12 mouse cellular contexts compared by ENCODE assay signal in genomic region chr16:90995498-90995897, GRCm38 (mm10). TPM values are rescaled to one million over a fixed set of nuclear protein-coding genes. Genes with fewer than 3 reads are reported as not detected.
DNase-seq lines count a peak whose midpoint lies in the region; ATAC-seq lines count a peak whose summit lies in the region.
"Had no signal": no experiment of that assay in that cellular context is flagged by ENCODE, and none has a peak within 500 bp of the region (broad histone marks: within the 10 kb centered on the region; RNA-seq: fewer than 3 reads in every experiment).

No protein-coding gene starts in this region.

- H3K27ac ChIP-seq in heart, embryonic 12.5 days (ENCODE audit: poor library complexity, severe bottlenecking): no peak overlapping the region
- no peak overlapping the region for H3K27ac ChIP-seq in heart, embryonic 10.5 days
- peak overlapping the region; percentile 64 for H3K27ac ChIP-seq in liver, embryonic 16.5 days (ENCODE audit: low read length)
- H3K27ac ChIP-seq in midbrain, embryonic 14.5 days (replicated peaks; ENCODE audit: low read depth, low read length): no peak overlapping the region
- H3K27ac ChIP-seq: hindbrain, postnatal 0 days; neural tube, embryonic 15.5 days had no signal

- no peak overlapping the region for H3K4me3 ChIP-seq in heart, embryonic 12.5 days
- no peak overlapping the region for H3K4me3 ChIP-seq in heart, embryonic 10.5 days
- no peak overlapping the region for H3K4me3 ChIP-seq in liver, embryonic 16.5 days (ENCODE audit: low read depth, low read length)
- no peak overlapping the region for H3K4me3 ChIP-seq in midbrain, embryonic 14.5 days (replicated peaks; ENCODE audit: low read depth, low read length)
- H3K4me3 ChIP-seq: neural tube, embryonic 15.5 days had no signal

- peak overlapping the region; percentile 26; the same call in 1 of the 2 replicates for H3K4me2 ChIP-seq in heart, embryonic 12.5 days
- peak overlapping the region; percentile 38 for H3K4me2 ChIP-seq in liver, embryonic 16.5 days (ENCODE audit: low read depth, low read length)
- H3K4me2 ChIP-seq in midbrain, embryonic 14.5 days (ENCODE audit: low read length): no peak overlapping the region
- H3K4me2 ChIP-seq: neural tube, embryonic 15.5 days had no signal

- no peaks in the 10 kb centered on the region for H3K9me3 ChIP-seq in heart, embryonic 12.5 days (replicated peaks)
- H3K9me3 ChIP-seq in heart, embryonic 10.5 days: no peaks in the 10 kb centered on the region
- H3K9me3 ChIP-seq in liver, embryonic 16.5 days (replicated peaks; ENCODE audit: control insufficient read depth, low read length): no peaks in the 10 kb centered on the region
- no peaks in the 10 kb centered on the region for H3K9me3 ChIP-seq in midbrain, embryonic 14.5 days (ENCODE audit: control insufficient read depth, low read length)
- H3K9me3 ChIP-seq: neural tube, embryonic 15.5 days had no signal

- H3K9ac ChIP-seq in heart, embryonic 12.5 days: no peak overlapping the region
- H3K9ac ChIP-seq in liver, embryonic 16.5 days (ENCODE audit: low read depth, low read length): 0 out of 2 replicates have a peak overlapping the region, but pooled peaks have one; percentile 26
- H3K9ac ChIP-seq in midbrain, embryonic 14.5 days (replicated peaks; ENCODE audit: low read length): no peak overlapping the region
- H3K9ac ChIP-seq: neural tube, embryonic 15.5 days had no signal

- no peaks in the 10 kb centered on the region for H3K27me3 ChIP-seq in heart, embryonic 12.5 days (replicated peaks)
- no peaks in the 10 kb centered on the region for H3K27me3 ChIP-seq in heart, embryonic 10.5 days (ENCODE audit: insufficient read depth, poor library complexity, severe bottlenecking)
- no peaks in the 10 kb centered on the region for H3K27me3 ChIP-seq in liver, embryonic 16.5 days (ENCODE audit: control insufficient read depth, insufficient read depth, low read depth, low read length)
- H3K27me3 ChIP-seq in midbrain, embryonic 14.5 days (ENCODE audit: control insufficient read depth, insufficient read depth, low read length): no peaks in the 10 kb centered on the region
- H3K27me3 ChIP-seq: neural tube, embryonic 15.5 days had no signal

- no peak for DNase-seq in heart, embryonic 10.5 days (ENCODE audit: low spot score)
- peak; percentile 20 for DNase-seq in A20 (ENCODE audit: low read depth, low spot score)
- no peak for DNase-seq in gastrocnemius, postnatal 4 days (ENCODE audit: low spot score in 2 of 2)
- DNase-seq in adrenal gland, adult (ENCODE audit: inconsistent age in 2 of 2, low spot score in 1 of 2): no peak
- no peak for DNase-seq in midbrain, embryonic 14.5 days
- DNase-seq: right cerebral cortex, postnatal 25 days had no signal

- peaks cover 12% of the 10 kb centered on the region; the same call in 1 of the 2 replicates for H3K36me3 ChIP-seq in heart, embryonic 12.5 days
- H3K36me3 ChIP-seq in heart, embryonic 10.5 days: peaks cover 11% of the 10 kb centered on the region
- H3K36me3 ChIP-seq in liver, embryonic 16.5 days (ENCODE audit: control insufficient read depth, insufficient read depth): peaks cover 11% of the 10 kb centered on the region; the same call in 1 of the 2 replicates
- peaks cover 20% of the 10 kb centered on the region; the same call in 1 of the 2 replicates for H3K36me3 ChIP-seq in midbrain, embryonic 14.5 days (ENCODE audit: control insufficient read depth, insufficient read depth, low read length)

- WGBS in heart, embryonic 12.5 days: 68% methylated on average over 5 of the region's 5 CpGs
- WGBS in heart, embryonic 10.5 days: 70% methylated on average over 5 of the region's 5 CpGs
- 22% methylated on average over 5 of the region's 5 CpGs for whole genome bisulfite sequencing in liver, embryonic 16.5 days (ENCODE audit: insufficient replicate concordance)
- whole genome bisulfite sequencing in midbrain, embryonic 14.5 days: 82% methylated on average over 5 of the region's 5 CpGs

- ATAC-seq in heart, embryonic 12.5 days (ENCODE audit: insufficient number of reproducible peaks, low FRiP score): no peak
- 0 out of 2 replicates have a peak, but pooled peaks have one; percentile 49 for ATAC-seq in erythroid progenitor cell, adult 5-6 weeks (replicated peaks; ENCODE audit: low FRiP score, poor library complexity, severe bottlenecking)
- ATAC-seq in liver, embryonic 16.5 days (ENCODE audit: low read depth): no peak
- no peak for ATAC-seq in midbrain, embryonic 14.5 days (ENCODE audit: low FRiP score, low TSS enrichment)
- ATAC-seq: forebrain, embryonic 14.5 days; hindbrain, postnatal 0 days had no signal

- H3K4me1 ChIP-seq in heart, embryonic 12.5 days (replicated peaks): peaks cover 31% of the 10 kb centered on the region
- H3K4me1 ChIP-seq in heart, embryonic 10.5 days: peaks cover 31% of the 10 kb centered on the region
- peaks cover 13% of the 10 kb centered on the region for H3K4me1 ChIP-seq in liver, embryonic 16.5 days (ENCODE audit: control insufficient read depth, low read depth, low read length)
- H3K4me1 ChIP-seq in midbrain, embryonic 14.5 days (ENCODE audit: control insufficient read depth, insufficient read depth, low read length): no peaks in the 10 kb centered on the region

RNA-seq across cellular contexts. Expression of gene Synj1, which starts 15.6 kb away (rescaled TPM):
- polyA plus RNA-seq in heart, embryonic 12.5 days (2016; fragmentation: Nextera tagmentation; extraction: Ambion mirVana): 14.9 and 18.3 TPM in 2 replicates
- polyA plus RNA-seq in heart, embryonic 10.5 days (2016; fragmentation: Nextera tagmentation; extraction: Ambion mirVana): 14.3 and 16.5 TPM in 2 replicates
- 140 and 150 TPM in 2 replicates for total RNA-seq in erythroid progenitor cell, adult 5-6 weeks (2015; ENCODE audit: low replicate concordance)
- 84.7 and 104 TPM in 2 replicates for total RNA-seq in erythroid progenitor cell, adult 5-6 weeks (2017; ENCODE audit: low replicate concordance)
- 20.4 and 23.8 TPM in 2 replicates for polyA plus RNA-seq in liver, embryonic 16.5 days (2015; fragmentation: Nextera tagmentation; extraction: Ambion mirVana)
- 10 to 100 TPM; 17.2 to 23.5 TPM for total RNA-seq in gastrocnemius, postnatal 4 days (2021)
- 68.6 and 71.9 TPM in 2 replicates for polyA plus RNA-seq in midbrain, embryonic 14.5 days (2014; fragmentation: Nextera tagmentation; extraction: Ambion mirVana)

RNA-seq across cellular contexts. Expression of gene Paxbp1, which starts 48.8 kb away (rescaled TPM):
- 52.5 and 55.6 TPM in 2 replicates for polyA plus RNA-seq in heart, embryonic 12.5 days (2016; fragmentation: Nextera tagmentation; extraction: Ambion mirVana)
- polyA plus RNA-seq in heart, embryonic 10.5 days (2016; fragmentation: Nextera tagmentation; extraction: Ambion mirVana): 48.8 and 53.4 TPM in 2 replicates
- 147 and 193 TPM in 2 replicates for total RNA-seq in erythroid progenitor cell, adult 5-6 weeks (2015; ENCODE audit: low replicate concordance)
- 152 and 209 TPM in 2 replicates for total RNA-seq in erythroid progenitor cell, adult 5-6 weeks (2017; ENCODE audit: low replicate concordance)
- polyA plus RNA-seq in liver, embryonic 16.5 days (2015; fragmentation: Nextera tagmentation; extraction: Ambion mirVana): 15.4 and 18.3 TPM in 2 replicates
- total RNA-seq in gastrocnemius, postnatal 4 days (2021): 10 to 100 TPM; 30.5 to 42.7 TPM
- polyA plus RNA-seq in midbrain, embryonic 14.5 days (2014; fragmentation: Nextera tagmentation; extraction: Ambion mirVana): 83.8 and 96.8 TPM in 2 replicates
